Mouse (Mus musculus) frontal cortex, adult (tissue): ENCODE data around the gene Gzmm.
"Not testable (repeated sequence)": the region's sequence is repeated elsewhere in the genome, so short reads cannot be mapped to it uniquely, and the experiment has no call there.

Experiments used
- ATAC-seq: cut with Nextera tagmentation; 2 replicates; pipeline ENCODE4 v1.9.2; 2017; ENCODE audit warnings: mild to moderate bottlenecking, moderate library complexity, mixed read lengths; ENCODE audit not compliant: low TSS enrichment

Gzmm gene

DNA sequence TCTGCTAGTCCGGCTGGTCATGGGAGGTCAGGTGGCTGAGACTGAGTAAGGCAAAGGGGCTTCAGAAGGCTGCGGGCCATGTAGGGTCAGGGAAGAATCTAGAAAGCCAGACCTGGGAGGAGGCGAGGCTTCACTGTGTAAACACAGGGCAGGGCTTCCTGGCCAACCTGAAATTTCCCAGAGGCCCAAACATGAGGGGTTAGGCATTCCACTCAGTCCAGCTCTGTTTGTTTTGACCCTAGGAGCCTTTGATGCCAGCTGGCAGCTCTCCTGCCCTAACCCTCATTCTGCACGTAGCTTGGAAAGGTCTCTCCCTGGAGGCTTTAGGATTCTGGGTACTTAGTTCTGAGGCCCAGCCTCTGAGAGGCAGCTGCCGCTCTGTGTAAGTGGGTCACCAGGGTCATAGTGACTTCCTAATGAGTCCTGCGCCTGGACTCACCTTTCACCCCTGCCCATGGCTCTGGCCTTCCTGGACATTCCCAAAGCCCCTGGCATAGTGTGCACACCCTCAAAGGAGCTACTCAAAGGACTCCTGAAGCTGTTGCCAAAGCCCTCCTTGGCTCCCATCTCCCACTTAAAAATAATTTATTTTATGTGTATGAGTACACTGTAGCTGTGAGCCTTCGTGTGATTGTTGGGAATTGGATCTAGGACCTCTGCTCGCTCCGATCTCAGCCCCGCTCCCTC lies 12.8 kb downstream of the Gzmm start:
- ATAC-seq: no peak

DNA sequence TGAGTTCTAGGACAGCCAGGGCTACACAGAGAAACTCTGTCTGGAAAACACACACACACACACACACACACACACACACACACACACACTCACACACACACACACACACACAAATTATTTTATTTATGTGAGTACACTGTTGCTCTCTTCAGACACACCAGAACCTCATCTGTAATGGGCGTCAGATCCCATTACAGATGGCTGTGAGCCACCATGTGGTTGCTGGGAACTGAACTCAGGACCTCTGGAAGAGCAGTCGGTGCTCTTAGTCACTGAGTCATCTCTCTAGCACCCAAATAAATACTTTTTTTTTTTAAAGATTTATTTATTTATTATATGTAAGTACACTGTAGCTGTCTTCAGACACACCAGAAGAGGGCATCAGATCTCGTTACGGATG lies 14.2 kb downstream of the Gzmm start:
- not testable (repeated sequence) for ATAC-seq

DNA sequence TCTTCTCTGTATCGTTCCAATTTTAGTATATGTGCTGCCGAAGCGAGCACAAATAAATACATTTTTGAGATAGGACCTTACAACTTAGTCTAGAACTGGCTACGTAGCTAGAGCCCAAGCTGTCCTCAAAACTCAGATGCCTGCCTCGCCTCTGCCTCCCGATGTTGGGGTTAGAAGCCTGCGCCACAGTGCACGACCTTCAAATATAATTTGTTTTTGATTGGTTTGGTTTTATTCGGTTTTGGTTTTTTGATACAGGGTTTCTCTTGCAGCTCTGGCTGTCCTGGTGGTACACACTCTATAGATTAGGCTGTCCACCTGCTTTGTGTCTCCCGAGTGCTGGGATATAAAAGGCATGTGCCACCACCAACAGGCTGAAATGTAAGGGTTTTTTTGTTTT lies 14.7 kb downstream of the Gzmm start:
- ATAC-seq: no peak

DNA sequence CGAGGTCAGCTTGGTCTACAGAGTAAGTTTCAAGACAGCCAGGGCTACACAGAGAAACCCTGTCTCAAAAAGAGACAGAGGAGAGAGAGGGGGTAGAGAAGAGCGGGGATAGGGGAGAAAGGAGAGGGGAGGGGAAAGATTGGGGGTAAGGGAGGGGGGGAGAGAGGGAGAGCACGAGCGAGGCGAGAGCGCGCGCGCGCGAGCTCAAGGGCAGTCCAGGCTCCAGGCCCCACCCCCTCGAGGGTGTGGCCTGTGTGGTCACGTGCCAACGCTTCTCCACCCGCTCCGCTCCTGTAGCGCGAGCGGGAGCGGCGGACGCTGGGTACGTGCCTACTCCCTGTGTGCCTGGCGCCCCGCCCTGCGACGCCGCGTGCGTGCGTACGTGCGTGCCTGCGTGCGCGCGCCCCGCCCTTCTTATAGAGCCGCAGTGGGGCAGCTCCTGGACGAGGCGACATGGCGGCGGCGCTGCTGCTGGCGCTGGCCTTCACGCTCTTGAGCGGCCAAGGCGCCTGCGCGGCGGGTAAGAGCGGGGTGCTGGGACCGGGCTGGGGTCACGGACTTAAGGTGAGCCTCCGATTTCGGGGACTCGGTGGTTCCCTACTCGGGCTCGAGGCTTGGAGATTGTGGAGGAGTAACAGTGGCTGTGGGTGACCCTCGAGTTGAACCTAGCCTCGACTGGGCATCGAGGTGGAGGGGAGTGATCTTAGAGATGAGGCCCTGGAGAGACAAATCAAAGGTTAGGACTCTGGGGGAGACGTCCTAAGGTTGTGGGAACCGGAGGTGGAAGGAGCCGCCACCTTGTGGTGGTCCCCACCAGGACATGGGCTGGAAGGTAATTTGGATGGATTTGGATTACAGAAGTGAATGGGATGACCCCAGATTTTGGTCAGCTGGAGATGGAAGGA lies 15.5 kb downstream of the Gzmm start, which contains the start of gene Bsg:
Gene Bsg, plus strand, starts transcription at position 427 of the 905 bp plus-strand sequence.
- peak; percentile 91 for ATAC-seq

DNA sequence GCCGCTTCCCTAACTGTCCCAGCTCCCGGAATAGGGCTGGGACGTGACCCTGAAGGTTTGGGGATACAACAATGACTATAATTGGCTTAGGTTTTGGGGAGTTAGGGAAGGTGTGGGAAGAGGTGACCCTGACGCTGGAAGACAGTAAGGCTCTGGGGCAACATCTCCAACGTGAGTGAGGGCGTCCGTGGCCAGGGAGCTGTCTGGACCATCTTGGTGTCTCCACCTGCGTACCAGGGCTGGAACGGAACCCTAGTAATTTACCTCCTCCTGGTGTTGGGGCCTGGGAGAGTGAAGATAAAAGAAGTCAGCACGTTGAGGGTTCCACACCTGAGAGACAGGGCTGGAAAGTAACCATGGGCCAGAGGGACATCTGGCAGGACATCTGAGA lies 16.1 kb downstream of the Gzmm start:
- ATAC-seq: no peak

DNA sequence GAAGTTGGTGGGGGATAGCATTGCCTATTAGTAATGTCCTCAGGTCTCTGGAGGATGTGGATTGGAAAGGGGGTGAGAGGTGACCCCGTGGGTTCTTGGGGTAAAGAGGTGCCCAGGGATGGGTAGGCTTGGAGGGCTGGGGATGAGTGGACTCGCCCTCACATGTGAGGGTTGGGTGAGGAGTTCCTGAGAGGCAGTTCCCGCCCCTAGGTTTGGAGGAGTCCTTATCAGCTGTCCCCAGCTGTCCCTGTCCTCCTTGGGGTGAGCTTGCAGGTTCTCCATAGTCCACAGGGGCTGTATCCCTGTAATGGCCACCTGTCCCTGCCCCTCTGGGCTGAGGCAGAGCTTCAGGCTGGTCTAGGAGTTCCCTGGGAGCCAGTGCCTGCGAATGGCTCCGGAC lies 17.1 kb downstream of the Gzmm start:
- ATAC-seq: no peak

DNA sequence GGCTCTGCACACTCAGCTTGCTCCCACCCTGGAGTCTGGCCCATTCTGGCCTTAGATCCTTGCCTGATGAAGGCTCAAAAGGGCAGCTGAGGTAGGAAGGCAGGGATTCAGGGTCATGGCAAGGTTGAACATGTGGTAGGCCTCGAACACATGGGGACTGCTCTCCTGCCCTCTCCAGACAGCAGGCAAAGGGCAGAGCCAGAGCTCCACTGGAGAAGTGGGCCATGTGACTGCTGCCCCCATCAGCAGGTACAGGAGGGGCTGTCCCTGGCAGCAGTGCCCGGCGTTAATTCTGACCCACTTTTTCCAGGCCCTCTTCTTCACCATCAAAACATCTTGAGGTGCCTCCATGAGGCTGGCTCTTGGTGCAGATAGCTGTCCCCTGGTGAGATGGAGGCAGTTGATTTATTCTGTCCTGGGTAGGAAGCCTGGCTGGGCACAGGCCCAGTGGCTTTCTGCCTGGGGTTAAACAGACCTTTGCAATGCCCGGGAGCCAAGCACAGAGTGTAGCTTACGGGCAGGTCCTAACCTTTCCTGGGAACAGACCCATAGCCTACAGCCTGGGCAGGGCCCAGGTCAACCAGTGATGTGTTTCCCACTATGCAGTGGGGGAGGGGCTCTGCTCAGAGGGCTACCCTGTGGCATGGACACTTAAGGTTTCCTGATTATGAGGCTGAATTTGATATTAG lies 17.7 kb downstream of the Gzmm start:
- no peak for ATAC-seq

DNA sequence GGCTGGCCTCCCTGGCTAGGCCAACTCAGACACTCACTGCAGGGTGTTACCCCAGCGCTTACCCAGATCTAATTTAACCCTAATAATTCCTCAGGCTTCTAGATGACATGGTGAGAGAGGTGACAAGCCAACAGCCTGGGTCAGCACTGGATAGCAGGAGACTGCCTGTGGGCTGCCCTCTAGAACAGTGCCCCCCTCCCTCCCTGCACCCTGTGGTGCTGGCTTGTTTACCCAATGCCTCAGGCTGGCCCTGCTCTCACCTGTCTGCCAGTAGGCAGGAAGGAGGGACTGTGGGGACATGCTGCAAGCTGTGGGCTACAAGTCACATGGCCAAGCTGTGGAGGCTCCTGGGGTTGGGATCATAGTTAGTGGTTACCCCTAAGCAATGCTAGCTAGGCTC lies 18.3 kb downstream of the Gzmm start:
- ATAC-seq: no peak

DNA sequence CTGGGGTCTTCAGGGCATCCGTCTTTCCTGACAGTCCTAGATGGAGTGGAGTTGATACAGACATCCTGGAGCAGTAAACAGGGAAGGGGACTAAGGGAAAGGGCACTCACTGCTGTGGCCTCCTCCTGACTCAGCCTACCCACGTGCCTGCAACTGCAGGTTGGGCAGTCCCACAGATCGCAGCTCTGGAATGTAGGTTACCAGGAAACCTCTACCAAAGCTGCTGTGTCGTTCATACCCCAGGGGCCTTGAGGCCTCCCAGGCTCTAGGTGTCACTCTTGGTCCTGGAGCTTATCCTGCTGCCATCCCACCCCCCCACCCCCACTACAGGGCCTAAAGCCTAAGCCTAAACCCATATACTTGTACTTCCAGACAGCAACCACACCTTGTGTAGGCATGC lies 18.9 kb downstream of the Gzmm start:
- no peak for ATAC-seq

DNA sequence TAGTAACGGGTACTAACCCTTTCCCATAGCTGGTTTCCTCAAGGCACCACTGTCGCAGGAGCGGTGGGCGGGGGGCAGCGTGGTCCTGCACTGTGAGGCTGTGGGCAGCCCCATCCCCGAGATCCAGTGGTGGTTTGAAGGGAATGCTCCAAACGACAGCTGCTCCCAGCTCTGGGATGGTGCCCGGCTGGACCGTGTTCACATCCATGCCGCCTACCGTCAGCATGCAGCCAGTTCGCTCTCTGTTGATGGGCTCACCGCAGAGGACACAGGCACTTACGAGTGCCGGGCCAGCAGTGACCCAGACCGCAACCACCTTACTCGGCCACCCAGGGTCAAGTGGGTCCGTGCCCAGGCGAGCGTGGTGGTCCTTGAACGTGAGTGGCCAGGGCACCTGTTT lies 19.8 kb downstream of the Gzmm start:
- ATAC-seq: no peak

DNA sequence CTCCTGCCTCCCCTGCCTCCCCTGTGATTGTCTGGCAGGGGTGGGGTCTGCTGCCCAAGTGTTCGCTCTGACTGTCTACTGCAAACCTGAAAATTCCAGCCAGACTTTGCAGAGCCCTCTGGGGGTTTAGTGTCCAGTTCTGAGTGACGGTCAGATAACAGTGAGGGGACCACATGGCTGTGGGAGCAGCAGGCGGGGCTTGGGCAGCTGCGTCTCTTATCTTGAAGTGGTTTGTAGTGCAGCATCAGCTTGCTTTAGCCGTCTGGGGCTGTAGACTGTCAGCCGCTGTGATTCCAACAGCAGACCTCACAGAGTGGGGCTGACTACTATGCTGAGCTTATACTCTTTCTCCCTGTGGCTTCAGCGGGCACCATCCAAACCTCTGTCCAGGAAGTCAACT lies 20.5 kb downstream of the Gzmm start:
- ATAC-seq: no peak

DNA sequence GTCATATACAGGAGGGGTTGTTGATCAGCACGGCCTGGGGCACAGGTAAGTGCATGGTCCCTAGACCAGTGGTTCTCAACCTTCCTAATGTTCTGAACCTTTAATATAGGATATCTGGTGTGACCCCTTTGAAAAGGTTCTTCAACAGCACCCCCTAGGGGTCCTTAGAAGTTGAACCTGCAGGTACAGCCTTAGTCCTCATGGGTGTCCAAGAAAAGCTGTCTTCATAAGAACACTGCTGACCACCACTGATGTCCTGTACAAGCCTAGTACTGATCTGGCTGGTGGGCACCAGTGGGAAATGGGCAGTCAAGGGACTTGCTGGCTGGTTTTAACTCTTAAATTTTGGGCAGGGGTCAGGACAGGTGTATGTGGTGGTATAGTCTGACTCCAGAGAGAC lies 23.2 kb downstream of the Gzmm start:
- ATAC-seq: no peak

DNA sequence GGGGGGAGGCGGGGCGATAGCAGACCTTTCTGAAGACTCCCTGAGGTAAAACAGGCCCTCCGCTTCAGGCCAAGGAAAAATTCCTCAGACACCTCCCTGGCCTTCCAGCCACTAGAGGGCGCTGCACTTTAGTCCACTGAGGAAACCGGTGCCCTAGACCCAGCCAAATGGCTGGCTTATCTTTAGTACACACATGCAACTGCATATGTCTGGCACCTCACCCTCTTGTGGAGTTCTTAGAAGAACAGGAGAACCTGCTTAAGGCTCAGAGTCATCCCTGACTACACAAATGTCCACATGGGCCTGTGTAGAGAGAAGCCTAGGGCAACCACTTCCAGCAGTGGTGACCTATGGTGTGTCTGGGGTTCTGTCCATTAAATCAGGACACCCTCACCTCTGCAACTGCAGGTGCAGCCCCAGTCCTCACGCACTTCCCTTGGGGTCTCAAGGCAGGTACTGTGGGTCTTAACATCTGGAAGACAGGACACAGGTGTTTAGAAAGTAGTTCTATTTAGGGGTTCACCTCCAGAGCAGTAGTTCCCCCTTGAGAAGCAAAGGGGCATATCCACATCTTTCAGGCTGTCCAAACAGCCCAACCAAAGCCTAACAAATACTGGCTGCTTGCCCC lies 23.8 kb downstream of the Gzmm start:
- ATAC-seq: peak; percentile 45

DNA sequence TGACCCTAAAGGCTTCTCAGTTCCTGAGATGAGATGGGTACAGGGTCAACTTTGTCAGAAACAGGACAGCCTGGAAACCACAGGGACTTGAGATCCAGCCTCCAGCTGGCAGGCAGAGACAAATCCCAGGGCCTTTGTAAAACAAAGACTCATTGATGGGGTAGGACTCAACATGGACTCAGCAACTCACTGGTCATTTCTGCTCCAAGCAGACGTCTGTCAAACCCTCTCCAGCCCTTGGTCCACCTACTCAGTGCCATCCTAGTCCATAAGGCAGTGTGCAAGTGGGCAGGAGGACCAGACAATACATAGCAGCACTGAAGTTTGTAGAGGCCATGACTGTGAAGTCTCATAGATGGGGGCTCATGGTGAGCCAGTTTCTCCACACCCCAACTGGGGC lies 24.3 kb downstream of the Gzmm start:
- ATAC-seq: no peak

DNA sequence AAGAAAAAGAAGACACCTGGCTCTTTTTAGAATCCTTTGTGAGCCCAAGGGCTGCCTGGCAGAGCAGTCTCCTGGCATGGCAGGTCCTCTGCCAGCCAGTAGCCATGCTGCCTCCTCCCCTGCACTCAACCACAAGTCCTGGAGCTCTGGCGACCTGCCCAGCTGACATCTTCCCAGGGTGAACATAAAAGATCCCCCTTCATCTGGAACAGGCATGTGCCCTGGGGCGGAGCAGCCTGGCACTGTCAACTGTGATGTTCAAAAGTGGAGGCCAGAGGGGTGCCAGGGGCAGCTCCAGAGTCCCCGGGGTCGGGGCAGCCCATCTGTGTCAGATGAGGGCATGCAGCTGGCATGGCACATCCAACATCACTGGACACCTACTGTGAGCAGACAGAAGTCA lies 26.2 kb downstream of the Gzmm start:
- no peak for ATAC-seq

DNA sequence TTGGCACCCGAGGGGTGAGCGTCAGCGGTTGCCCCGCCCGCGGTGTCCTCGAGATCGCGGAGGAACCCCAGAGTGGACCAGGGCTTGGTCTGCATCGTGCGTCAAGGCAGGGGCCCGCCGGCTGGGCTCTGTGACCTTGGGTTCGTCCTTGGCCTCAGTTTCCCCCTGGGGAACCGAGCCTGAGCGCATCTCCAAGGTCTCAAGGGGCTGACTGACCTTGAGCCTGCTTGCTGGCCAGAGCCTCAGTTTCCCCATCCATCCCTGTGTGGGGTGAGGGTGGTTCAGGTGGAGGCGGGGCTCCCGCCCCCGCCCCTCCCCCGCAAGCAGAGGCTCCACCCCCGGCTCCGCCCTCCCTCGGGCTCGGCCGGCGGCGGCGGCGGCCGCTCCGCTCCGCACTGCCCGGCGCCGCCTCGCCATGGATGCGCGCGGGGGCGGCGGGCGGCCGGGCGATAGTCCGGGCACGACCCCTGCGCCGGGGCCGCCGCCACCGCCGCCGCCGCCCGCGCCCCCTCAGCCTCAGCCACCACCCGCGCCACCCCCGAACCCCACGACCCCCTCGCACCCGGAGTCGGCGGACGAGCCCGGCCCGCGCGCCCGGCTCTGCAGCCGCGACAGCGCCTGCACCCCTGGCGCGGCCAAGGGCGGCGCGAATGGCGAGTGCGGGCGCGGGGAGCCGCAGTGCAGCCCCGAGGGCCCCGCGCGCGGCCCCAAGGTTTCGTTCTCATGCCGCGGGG lies 27.6 kb downstream of the Gzmm start, which contains the start of gene Hcn2:
Gene Hcn2, plus strand, starts transcription at position 381 of the 734 bp plus-strand sequence.
- ATAC-seq: no peak

DNA sequence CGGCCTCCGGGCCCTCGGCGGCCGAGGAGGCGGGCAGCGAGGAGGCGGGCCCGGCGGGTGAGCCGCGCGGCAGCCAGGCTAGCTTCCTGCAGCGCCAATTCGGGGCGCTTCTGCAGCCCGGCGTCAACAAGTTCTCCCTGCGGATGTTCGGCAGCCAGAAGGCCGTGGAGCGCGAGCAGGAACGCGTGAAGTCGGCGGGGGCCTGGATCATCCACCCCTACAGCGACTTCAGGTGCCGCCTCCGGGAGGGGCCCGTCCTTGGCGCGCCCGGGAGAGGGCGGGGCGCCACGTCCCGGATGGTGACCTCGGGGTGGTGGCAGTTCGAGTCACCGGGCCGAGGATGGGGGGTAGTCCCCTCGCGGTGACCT lies 28.2 kb downstream of the Gzmm start:
- ATAC-seq: peak; percentile 21; the same call in 1 of the 2 replicates

DNA sequence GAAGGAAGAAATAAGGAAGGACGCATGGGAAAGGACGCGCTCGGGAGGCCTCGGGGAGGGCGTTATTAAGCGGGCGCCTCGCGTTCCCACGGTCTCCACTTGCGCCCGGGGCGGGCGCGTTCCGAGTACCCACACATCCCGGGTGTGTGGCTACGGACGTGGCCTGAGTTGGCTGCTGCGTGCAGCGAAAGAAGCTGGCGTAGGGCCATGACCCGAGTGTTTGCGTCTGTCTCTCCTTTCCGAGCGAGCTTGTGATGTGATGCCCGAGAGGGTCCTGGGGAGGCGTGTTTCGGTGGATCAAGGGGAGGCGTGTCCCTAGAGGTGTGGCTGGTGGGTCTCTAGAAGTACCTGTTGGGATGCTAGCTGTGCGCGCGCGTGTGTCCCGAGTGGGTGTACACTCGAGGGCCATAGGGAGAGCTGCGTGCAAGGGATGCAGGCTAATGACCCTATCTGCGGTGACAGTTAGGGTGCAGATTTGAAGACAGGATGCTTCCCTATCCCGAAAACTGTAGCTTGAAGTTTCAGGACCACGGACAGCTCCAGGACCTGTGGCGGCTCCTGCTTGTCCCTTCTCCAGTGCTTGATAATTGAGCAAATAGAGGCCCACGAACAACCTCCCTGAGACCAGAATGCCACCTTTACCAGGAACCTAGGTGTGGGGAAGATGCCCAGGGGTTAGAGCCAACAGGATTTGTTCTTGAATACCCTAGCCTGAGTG lies 29.0 kb downstream of the Gzmm start:
- ATAC-seq: no peak

DNA sequence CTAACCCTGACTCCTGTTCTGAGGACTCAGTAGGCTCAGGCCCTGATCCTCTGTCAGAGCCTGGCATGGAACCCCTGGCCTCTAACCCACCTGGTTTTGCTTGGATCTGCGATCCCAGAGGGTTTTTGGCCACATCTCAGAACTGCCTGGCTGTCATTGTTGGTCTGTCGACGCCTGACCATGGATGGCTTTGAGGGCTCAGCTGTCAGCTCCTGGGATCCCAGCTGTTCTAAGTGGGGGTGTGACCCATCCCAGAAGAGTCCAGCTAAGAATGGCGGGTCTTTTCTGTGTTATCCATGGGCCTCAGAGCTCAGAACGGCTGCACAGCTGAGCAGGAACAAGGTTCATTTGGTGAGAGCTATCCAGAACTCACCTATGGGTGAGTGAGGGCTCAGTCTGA lies 32.3 kb downstream of the Gzmm start:
- ATAC-seq: no peak

DNA sequence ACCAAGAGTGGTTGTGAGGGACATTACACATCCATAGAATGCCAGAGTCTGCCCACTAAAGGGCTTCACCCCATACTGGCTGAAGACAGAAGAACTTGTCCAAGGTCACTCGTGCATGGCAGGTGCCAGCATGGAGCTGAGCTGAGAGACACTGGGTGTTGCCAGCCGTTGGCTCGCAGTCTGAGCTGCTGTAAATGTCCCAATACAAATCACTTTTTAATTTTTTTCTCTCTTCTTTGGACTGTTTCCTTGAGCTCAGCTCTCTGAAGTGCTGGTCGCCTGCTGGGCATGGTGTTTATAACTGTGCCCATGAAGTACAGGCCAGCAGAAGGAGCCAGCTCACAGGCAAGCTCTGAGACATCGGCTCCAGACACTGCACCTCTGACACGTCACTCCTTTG lies 34.2 kb downstream of the Gzmm start:
- ATAC-seq: no peak

DNA sequence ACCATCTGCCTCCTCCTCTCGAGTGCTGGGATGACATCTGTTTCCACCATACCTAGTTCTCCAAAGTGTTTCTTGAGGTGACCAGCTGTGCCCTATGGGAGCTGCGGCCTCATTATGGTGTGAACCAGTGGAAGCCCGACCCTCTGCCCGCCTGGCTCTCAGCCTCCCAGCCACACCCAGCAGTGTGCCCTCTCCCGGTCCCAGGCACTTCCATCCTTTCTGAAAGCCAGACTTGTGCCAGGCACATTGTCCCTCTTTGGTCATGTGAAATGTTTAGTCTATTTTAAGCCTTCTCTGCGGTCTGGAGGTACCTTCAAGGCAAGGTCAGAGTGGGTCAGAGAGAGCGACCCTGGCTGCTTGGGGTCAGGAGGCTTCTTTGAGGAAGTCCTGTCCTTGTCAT lies 34.9 kb downstream of the Gzmm start:
- no peak for ATAC-seq
